Mouse (Mus musculus) stomach, embryonic 15.5 days (tissue): Measurements from ENCODE around the gene Gm26938. TPM values are rescaled to one million over a fixed set of nuclear protein-coding genes. Genes with fewer than 3 reads are reported as not detected.

ENCODE experiments used
- ATAC-seq: fragments of 200-750 bp; cut with Nextera tagmentation; 2 replicates; pipeline ENCODE4 v1.8.0; 2017; ENCODE audit warnings: low read depth, moderate number of reproducible peaks, moderate TSS enrichment; ENCODE audit not compliant: insufficient read depth, low FRiP score
- H3K27ac ChIP-seq: fragments of 300-500 bp; sonication (generic); 2 replicates; pipeline ENCODE4 v1.5.1; 2015; ENCODE audit warnings: mild to moderate bottlenecking, inconsistent platforms
- H3K27me3 ChIP-seq: fragments of 300-500 bp; sonication (generic); replicated peaks from 2 replicates; pipeline ENCODE4 v1.6.1; 2015; ENCODE audit warnings: inconsistent platforms
- H3K36me3 ChIP-seq: fragments of 300-500 bp; sonication (generic); 2 replicates; pipeline ENCODE4 v1.6.1; 2015; ENCODE audit warnings: inconsistent platforms
- H3K4me1 ChIP-seq: fragments of 300-500 bp; sonication (generic); 2 replicates; pipeline ENCODE4 v1.6.1; 2015; ENCODE audit warnings: inconsistent platforms
- H3K4me2 ChIP-seq: fragments of 300-500 bp; sonication (generic); 2 replicates; pipeline ENCODE4 v1.6.1; 2015; ENCODE audit warnings: mild to moderate bottlenecking, inconsistent platforms
- H3K4me3 ChIP-seq: fragments of 300-500 bp; sonication (generic); replicated peaks from 2 replicates; pipeline ENCODE4 v1.5.1; 2015; ENCODE audit warnings: inconsistent platforms
- H3K9ac ChIP-seq: fragments of 300-500 bp; sonication (generic); 2 replicates; pipeline ENCODE4 v1.6.1; 2015; ENCODE audit warnings: inconsistent platforms
- H3K9me3 ChIP-seq: fragments of 300-500 bp; sonication (generic); 2 replicates; pipeline ENCODE4 v1.6.1; 2016; ENCODE audit warnings: inconsistent platforms
- WGBS: fragments of 180-500 bp; shearing (Covaris S2); methylation state at CpG from one replicate; pipeline ENCODE4 v1.1.7; 2015; 5-methylcytosine and 5-hydroxymethylcytosine counted together
- polyA plus RNA-seq: library from polyadenylated mRNA; unstranded; fragments of >200 nt; fragmentation: Nextera tagmentation; extraction: Ambion mirVana; gene quantifications from 2 replicates; pipeline ENCODE4 v1.2.1, GENCODE M21; 2015

Gene Gm26938
- not detected in 2 replicates for polyA plus RNA-seq

- Histone ChIP-seq H3K4me2 (peak within 1 kb of the TSS; percentile 86), H3K36me3 (peaks cover 15% of the 10 kb centered on the region; the same call in 1 of the 2 replicates), H3K4me3 (peak within 1 kb of the TSS; percentile 82), H3K4me1 (peaks cover 9% of the 10 kb centered on the region), H3K9ac (peak within 1 kb of the TSS; percentile 84), H3K27me3 (no peaks in the 10 kb centered on the region), H3K27ac (peak within 1 kb of the TSS; percentile 48), H3K9me3 (no peaks in the 10 kb centered on the region)
- ATAC-seq: peak; percentile 87
- under 1% methylated on average over 43 of the region's 43 CpGs for WGBS
These were observed at the start of gene Gm26938, which contains the start of gene Psmg3 for GRCm38 (mm10) chr5:139826357-139827055. Gene Gm26938, minus strand, starts transcription at chr5:139826407. Gene Psmg3, minus strand, starts transcription at chr5:139826885.

- WGBS: 83% methylated on average over 1 of the region's 1 CpGs
- H3K9me3 ChIP-seq: no peaks in the 10 kb centered on the region
- H3K36me3 ChIP-seq: no peaks in the 10 kb centered on the region
- no peak for ATAC-seq
- no peaks in the 10 kb centered on the region for H3K27me3 ChIP-seq
- H3K9ac ChIP-seq: no peak overlapping the region
- no peak overlapping the region for H3K27ac ChIP-seq
- H3K4me2 ChIP-seq: no peak overlapping the region
- no peaks in the 10 kb centered on the region for H3K4me1 ChIP-seq
- no peak overlapping the region for H3K4me3 ChIP-seq
These were observed 45.3 kb upstream of the Gm26938 start for GRCm38 (mm10) chr5:139871526-139871925.

- no peaks in the 10 kb centered on the region for H3K27me3 ChIP-seq
- ATAC-seq: no peak
- no peaks in the 10 kb centered on the region for H3K4me1 ChIP-seq
- WGBS: 10% methylated on average over 4 of the region's 4 CpGs
- H3K4me2 ChIP-seq: no peak overlapping the region
- H3K27ac ChIP-seq: no peak overlapping the region
- no peaks in the 10 kb centered on the region for H3K36me3 ChIP-seq
- H3K4me3 ChIP-seq: no peak overlapping the region
- no peak overlapping the region for H3K9ac ChIP-seq
- H3K9me3 ChIP-seq: no peaks in the 10 kb centered on the region
These were observed 44.7 kb upstream of the Gm26938 start for GRCm38 (mm10) chr5:139870886-139871285.

GRCm38 (mm10) chr5:139862759-139863158 is 36.6 kb upstream of the Gm26938 start:
- Histone ChIP-seq H3K27me3 (no peaks in the 10 kb centered on the region), H3K4me1 (no peaks in the 10 kb centered on the region)
- ATAC-seq: no peak

GRCm38 (mm10) chr5:139860328-139861104 is 34.3 kb upstream of the Gm26938 start:
- H3K36me3 ChIP-seq: no peaks in the 10 kb centered on the region
- no peak overlapping the region for H3K27ac ChIP-seq
- WGBS: 59% methylated on average over 15 of the region's 15 CpGs
- no peak overlapping the region for H3K4me3 ChIP-seq
- H3K4me1 ChIP-seq: no peaks in the 10 kb centered on the region
- H3K27me3 ChIP-seq: no peaks in the 10 kb centered on the region
- no peak for ATAC-seq
- no peak overlapping the region for H3K4me2 ChIP-seq
- no peak overlapping the region for H3K9ac ChIP-seq
- no peaks in the 10 kb centered on the region for H3K9me3 ChIP-seq

More at GRCm38 (mm10) chr5:139862759-139863158, 36.6 kb upstream of the Gm26938 start:
- H3K4me2 ChIP-seq: no peak overlapping the region
- H3K4me3 ChIP-seq: no peak overlapping the region
- no peak overlapping the region for H3K27ac ChIP-seq
- H3K36me3 ChIP-seq: no peaks in the 10 kb centered on the region
- H3K9ac ChIP-seq: no peak overlapping the region
- no peaks in the 10 kb centered on the region for H3K9me3 ChIP-seq
- 48% methylated on average over 4 of the region's 4 CpGs for WGBS

- Histone ChIP-seq H3K9me3 (no peaks in the 10 kb centered on the region), H3K4me3 (no peak overlapping the region), H3K4me1 (no peaks in the 10 kb centered on the region), H3K36me3 (no peaks in the 10 kb centered on the region), H3K4me2 (no peak overlapping the region), H3K9ac (no peak overlapping the region), H3K27me3 (no peaks in the 10 kb centered on the region), H3K27ac (no peak overlapping the region)
- WGBS: 72% methylated on average over 12 of the region's 12 CpGs
- no peak for ATAC-seq
These were observed 23.6 kb upstream of the Gm26938 start for GRCm38 (mm10) chr5:139849626-139850320.

- no peak for ATAC-seq
- H3K9me3 ChIP-seq: no peaks in the 10 kb centered on the region
- H3K4me2 ChIP-seq: no peak overlapping the region
- WGBS: 44% methylated on average over 3 of the region's 3 CpGs
- H3K4me3 ChIP-seq: no peak overlapping the region
- H3K4me1 ChIP-seq: no peaks in the 10 kb centered on the region
- no peaks in the 10 kb centered on the region for H3K36me3 ChIP-seq
- H3K27ac ChIP-seq: no peak overlapping the region
- H3K27me3 ChIP-seq: no peaks in the 10 kb centered on the region
- H3K9ac ChIP-seq: no peak overlapping the region
These were observed 12.9 kb upstream of the Gm26938 start for GRCm38 (mm10) chr5:139839142-139839541.

DNA sequence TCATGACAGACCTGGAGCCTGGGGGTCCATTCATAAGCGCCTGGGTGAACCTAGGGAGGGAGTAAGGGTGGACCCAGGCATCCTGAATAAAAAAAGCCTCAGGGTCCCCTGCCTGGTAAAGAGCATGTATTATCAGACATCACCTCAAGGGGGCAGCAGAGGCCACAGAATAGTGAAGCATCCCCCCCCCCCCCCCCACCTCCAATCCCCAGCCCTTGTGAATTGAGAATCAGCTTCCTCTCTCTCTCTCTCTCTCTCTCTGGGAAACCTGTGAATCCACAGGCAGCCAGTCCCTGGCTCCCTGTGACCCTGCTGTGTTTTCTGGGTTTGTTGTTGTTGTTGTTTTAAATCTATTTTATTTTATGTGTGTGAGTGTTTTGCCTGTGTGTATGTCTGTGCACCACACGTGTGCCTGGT is 12.3 kb upstream of the Gm26938 start:
- ATAC-seq: no peak
- 15% methylated on average over 2 of the region's 2 CpGs for WGBS

GRCm38 (mm10) chr5:139835706-139836105 is 9.5 kb upstream of the Gm26938 start:
- Histone ChIP-seq H3K9me3 (no peaks in the 10 kb centered on the region), H3K4me1 (no peaks in the 10 kb centered on the region), H3K4me2 (no peak overlapping the region), H3K27ac (no peak overlapping the region), H3K9ac (no peak overlapping the region), H3K36me3 (no peaks in the 10 kb centered on the region), H3K4me3 (no peak overlapping the region), H3K27me3 (no peaks in the 10 kb centered on the region)
- 85% methylated on average over 7 of the region's 7 CpGs for WGBS
- ATAC-seq: no peak

More for the DNA sequence above, 12.3 kb upstream of the Gm26938 start:
- H3K9ac ChIP-seq: no peak overlapping the region
- H3K27ac ChIP-seq: no peak overlapping the region
- H3K27me3 ChIP-seq: no peaks in the 10 kb centered on the region
- no peak overlapping the region for H3K4me2 ChIP-seq
- H3K4me1 ChIP-seq: no peaks in the 10 kb centered on the region
- H3K36me3 ChIP-seq: no peaks in the 10 kb centered on the region
- H3K9me3 ChIP-seq: no peaks in the 10 kb centered on the region
- no peak overlapping the region for H3K4me3 ChIP-seq

DNA sequence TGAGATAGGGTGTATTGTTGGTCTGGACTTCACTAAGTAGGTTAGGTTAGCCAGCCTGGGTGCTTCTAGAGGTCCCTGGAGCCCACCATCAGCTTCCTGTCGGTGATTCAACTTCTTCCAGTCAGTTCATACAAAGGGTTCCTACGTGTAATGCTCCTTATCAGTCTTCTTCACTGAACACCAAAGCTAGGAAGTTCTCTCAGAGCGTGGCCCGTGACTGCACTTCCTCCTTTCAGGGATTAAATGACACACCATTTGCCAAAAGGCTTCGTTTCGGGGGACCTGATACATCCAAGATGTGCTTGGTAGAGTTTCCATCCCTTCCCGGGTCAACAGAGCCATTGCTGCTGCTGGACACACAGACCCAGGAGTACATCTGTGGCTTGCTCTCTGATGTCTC is 5.9 kb upstream of the Gm26938 start:
- no peak overlapping the region for H3K9ac ChIP-seq
- no peak overlapping the region for H3K4me3 ChIP-seq
- H3K27ac ChIP-seq: no peak overlapping the region
- no peaks in the 10 kb centered on the region for H3K36me3 ChIP-seq
- no peak for ATAC-seq
- no peaks in the 10 kb centered on the region for H3K27me3 ChIP-seq
- no peaks in the 10 kb centered on the region for H3K4me1 ChIP-seq
- no peak overlapping the region for H3K4me2 ChIP-seq
- no peaks in the 10 kb centered on the region for H3K9me3 ChIP-seq
- whole genome bisulfite sequencing: 64% methylated on average over 7 of the region's 7 CpGs

- no peak overlapping the region for H3K9ac ChIP-seq
- ATAC-seq: no peak
- H3K27ac ChIP-seq: no peak overlapping the region
- H3K27me3 ChIP-seq: no peaks in the 10 kb centered on the region
- whole genome bisulfite sequencing: 79% methylated on average over 3 of the region's 3 CpGs
- no peak overlapping the region for H3K4me3 ChIP-seq
- H3K4me1 ChIP-seq: peaks cover 4% of the 10 kb centered on the region
- H3K36me3 ChIP-seq: no peaks in the 10 kb centered on the region
- H3K9me3 ChIP-seq: no peaks in the 10 kb centered on the region
- no peak overlapping the region for H3K4me2 ChIP-seq
These were observed 4.5 kb upstream of the Gm26938 start for GRCm38 (mm10) chr5:139830734-139831133.

GRCm38 (mm10) chr5:139829384-139829783 is 3.2 kb upstream of the Gm26938 start:
- Histone ChIP-seq H3K4me1 (peaks cover 9% of the 10 kb centered on the region), H3K4me2 (no peak overlapping the region), H3K9me3 (no peaks in the 10 kb centered on the region), H3K9ac (no peak overlapping the region), H3K27ac (no peak overlapping the region), H3K27me3 (no peaks in the 10 kb centered on the region), H3K4me3 (no peak overlapping the region), H3K36me3 (0 out of 2 replicates have a peak, but pooled peaks cover 4% of the 10 kb centered on the region)
- ATAC-seq: no peak
- 69% methylated on average over 13 of the region's 13 CpGs for WGBS
